Mouse (Mus musculus): ENCODE measurements around the gene 1700102P08Rik. TPM values are rescaled to one million over a fixed set of nuclear protein-coding genes. Genes with fewer than 3 reads are reported as not detected.
A peak's percentile ranks its signal among the peaks of the same experiment; 100 is the strongest.

Gene 1700102P08Rik
- total RNA-seq, 1 experiment from 2014 or later: 0.74 TPM

DNA sequence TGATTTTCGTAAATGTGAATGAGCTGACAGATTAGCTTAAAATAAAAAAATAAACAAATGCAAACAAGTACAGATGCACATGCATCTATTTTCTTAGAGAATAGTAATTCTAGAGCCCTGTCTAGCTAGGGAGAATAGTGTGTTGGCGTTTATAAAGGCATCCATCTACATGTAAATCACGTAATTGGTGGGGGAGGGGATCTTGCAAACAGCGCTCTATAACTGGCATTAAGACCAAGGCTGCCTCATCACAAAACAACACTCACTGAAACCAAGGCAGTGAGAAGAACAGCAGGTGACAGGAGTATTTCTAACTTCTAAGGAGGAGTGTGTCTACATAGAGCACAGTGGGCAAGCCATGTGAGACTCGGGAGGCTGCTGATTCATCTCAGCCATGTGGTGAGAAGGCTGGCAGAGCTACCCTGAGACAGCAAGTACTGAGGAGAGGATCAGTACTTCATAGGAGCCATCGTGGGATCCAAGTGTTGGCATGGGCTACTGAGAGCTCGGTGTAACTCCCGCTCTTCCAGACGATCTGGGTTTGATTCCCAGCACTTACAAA is 18.9 kb downstream of the 1700102P08Rik start:
- DNase-seq: no peak

DNA sequence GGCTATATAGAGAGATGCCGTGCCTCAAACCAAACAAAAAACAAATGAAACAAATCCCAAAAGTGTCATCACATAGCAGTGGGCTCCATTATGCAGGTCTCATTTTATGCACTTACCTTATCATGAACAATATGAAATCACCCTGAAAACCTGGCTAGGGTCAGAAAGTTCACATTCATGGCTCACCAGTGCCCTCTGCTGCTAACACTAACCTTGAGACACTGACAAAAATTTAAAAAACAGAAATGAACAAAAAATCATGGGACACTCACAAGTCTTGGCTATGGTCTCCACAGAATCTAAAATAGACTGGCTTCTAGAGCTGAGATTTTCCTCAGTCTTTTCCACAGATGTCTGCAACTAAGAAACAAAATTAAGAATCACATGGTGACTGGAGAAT is 19.6 kb downstream of the 1700102P08Rik start:
- peak; percentile 44 for DNase-seq

DNA sequence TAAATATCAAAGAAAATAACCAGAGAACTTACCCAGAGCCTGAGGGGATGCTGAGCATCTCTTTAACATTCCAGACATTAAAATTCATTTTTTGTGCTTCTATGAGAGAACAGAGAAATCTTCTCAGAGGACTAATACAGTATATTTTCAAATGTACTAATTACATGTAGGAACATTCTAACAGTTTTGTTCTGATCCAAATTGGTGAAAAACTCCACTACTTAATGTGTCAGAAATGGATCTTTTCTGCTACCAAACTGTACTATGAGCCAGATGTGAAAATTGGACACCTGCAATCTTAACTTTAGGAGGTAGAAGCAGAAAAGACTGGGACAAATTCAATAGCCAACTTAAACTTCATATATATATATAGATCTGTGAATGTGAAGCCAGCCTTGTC is 35.8 kb downstream of the 1700102P08Rik start, which contains the start of gene Ccdc36:
TSS of gene Ccdc36 (minus strand) at position 101 of the 400 bp plus-strand sequence.
- no peak for DNase-seq

DNA sequence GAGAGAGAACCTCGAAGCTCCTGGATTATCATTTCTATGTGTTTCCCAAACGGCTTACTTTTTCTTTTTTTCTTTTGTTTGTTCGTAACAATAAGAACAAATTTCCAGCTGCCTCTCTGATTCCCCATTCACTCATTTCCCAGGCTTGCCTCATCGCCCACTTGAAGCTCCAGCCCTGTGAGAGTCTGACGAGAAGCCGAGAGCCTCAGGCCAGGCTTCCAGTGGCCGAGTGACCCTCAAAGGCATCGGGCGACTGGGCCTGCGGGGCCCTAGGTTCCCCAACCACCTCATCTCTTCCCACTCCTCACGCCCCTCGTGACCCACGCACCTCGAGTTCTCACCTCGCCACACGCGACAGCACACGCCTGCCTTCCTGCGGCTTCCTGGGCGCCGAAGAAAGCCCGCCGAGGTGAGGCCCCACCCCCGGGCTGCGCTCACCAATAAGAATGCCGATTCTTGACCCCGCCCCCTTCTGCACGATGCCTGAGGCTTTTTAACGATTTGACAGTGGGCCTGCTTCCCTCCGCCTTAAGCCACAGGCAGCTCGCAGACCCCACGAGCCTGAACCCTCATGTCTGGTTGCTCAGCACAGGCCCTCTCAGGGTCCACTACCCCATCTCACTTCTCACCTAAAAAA is 38.9 kb downstream of the 1700102P08Rik start:
- DNase-seq: no peak

DNA sequence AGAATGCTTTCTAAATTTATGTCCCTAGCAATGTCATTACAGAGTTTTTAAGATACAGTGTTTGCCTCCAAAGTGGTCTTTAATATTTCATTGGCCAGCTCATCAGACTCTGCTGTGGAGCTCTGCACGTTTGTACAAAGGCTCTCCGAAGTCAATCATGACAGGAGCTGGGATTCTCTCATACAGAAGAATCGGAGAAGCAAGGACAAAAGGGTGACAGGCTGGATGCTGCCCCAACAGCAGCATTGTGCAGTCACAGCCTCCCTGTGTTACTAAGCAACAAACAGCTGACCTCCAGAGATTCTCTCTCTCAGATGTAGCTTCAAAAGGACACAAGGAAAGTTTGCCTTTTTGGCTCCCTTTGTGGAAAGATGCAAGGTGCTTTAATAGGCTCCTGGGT is 43.6 kb downstream of the 1700102P08Rik start, which contains the start of gene BC048562:
TSS of gene BC048562 (plus strand) at position 301 of the 400 bp plus-strand sequence.
- no peak for DNase-seq

DNA sequence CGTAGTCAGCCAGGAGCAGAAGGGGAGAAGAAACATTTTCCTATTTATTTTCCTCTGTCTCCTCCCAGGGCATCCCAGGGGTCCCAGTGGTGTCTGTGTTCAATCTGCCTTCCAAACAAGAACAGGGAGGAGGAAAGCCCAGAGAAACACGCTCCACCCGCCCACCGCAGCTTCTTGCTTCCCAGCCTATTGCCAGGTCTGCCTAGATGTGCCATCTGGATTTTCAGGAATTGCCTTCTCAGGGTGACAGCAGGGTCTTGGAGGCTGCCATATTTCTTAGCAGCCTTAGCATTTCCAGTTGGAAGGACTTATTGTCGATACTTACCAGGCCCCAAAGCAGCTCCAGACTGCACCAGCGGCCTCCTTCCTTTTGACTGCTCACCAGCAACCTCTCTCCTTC is 46.6 kb downstream of the 1700102P08Rik start:
- DNase-seq: no peak

DNA sequence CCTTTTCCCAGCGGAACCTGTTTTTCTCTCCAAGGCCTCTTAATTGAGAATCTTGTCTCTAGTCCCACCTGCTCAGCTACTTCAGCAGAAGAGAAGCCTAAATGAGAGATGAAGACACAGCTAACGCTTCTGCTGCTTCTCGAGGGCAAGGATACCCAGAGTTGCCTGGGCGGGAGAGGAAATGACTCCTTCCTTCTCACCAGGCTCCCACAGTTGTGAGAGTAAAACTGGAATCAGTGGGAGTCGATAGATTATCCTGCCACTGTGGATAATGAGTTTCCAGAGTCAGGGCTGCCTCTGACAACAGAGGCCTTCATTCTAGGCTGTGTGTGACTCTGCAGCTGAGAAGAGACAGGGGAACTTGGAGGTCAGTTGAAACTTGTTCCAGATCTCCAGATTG is 47.9 kb downstream of the 1700102P08Rik start:
- no peak for DNase-seq

DNA sequence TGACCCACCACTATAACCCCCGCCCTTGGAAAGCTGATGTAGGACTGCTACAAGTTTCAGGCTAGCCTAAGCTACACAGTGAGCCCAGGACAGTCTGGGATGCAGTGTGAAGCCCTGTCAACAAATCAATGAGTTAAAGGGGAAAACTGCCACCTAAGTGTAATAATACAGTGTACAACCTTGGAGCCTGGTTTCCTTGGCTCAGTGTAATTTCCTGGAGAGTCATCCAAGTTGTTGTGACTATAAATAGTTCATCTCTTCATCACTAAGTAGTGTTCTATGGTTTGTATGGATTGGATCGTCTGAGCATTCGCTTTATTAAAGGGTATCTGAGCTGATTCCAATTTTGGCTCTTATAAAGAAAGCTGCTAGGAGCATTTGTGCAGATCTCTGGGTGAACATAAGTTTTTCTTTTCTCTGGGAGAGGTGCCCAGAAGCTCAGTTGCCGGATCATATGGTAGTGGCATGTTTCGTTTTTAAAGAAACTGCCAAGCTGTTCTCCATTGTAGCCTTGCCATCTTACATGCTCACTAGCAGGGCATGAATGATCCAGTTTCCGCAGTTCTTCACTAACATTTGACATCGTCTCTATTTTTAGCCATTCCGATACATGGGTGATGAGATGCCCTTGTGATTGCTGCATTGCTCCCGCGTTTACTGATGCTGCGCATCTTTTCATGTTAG is 48.8 kb downstream of the 1700102P08Rik start:
- no peak for DNase-seq

DNA sequence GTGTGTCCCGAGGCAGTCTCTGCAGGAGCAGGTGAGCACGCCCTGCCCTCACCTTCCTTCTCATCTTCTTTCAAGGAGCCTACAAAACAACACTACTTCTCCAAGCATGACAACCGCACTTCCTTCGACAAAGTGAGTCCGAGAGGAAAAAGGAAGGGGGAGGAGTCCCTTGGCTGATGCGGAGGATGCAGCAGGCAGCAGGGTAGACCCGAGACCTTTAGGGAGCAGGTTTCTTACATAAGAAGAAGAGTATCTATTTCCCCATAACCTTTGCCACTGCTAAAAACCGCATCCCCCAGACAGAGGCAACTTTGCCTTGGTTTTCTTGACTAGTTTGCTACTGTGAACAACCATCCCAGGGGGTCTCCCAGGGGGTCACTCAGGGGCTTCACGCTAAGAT is 52.5 kb downstream of the 1700102P08Rik start:
- DNase-seq: no peak

DNA sequence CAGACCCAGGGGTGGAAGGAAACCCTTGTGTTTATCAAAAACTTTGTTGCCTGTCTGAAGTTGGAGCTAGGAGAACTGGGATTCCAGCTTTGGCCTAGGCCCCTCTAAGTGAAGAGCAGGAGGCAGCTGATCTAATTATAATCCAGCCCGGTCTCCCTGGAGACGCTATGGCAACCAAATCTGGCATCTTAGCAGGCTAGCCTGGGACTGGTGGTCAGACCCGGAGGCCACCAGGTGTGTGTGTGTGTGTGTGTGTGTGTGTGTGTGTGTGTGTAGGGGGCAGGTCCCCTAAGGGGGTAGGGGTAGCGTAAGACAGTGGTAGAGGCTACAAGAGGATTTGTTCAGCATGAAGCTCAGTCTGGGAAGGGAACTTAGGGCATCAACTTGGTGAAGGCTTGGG is 57.3 kb downstream of the 1700102P08Rik start:
- peak; percentile 75 for DNase-seq

DNA sequence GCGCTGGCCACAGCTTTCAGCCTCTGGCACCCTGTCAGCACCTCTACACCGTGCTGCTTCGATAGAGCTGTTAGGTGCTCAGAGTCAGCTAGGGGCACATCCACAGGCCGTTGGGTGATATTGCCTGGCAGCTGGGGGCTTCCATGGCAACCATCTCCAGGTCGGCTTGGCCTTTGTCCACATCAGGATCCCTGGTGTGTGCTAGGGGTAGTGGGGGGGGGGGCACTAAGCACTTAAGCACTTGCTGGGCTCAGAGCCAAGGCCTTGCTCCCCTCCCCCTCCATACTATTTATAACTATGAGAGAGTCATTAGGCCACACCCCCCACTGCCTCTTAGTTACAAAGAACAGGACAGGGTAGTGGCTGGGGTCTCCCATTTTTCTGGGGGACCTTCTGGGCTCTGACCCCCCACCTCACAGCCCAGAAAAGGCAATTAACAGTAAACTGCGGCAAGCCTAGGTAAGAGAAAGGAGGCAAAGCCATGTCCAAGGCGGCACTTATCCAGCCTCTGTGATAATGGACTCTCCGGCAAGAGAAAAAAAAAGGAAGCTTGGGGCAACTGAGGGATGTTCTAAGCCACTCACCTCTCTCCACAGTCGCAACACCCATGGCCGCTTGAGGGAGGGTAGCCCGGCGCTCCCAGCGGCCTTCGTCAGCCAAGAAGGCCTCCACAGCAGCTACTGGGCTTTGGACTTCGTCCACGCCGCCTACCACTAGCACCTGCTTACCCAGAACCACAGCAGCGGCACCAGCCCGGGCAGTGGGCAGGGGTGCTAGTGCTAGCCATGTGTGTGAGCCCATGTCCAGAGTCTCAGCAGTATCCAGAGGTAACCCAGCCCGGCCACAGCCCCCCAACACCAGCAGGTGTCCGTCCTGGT is 57.9 kb downstream of the 1700102P08Rik start:
- DNase-seq: peak; percentile 63

DNA sequence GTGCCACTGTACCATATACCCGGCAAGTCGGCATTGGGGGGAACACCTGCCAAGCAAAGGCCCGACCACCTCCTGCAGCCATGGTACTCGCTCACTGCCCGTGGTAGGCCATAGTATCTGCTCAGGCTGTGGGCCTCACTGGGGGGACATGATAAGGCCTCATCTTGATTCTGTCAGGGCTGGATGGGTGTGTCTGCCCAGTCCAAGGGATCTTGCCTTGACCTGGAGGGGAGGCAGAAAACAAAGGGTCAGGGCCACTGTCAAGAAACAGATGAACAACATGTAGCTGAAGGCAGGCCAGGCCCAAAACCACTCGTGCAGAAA is 58.5 kb downstream of the 1700102P08Rik start:
- no peak for DNase-seq

DNA sequence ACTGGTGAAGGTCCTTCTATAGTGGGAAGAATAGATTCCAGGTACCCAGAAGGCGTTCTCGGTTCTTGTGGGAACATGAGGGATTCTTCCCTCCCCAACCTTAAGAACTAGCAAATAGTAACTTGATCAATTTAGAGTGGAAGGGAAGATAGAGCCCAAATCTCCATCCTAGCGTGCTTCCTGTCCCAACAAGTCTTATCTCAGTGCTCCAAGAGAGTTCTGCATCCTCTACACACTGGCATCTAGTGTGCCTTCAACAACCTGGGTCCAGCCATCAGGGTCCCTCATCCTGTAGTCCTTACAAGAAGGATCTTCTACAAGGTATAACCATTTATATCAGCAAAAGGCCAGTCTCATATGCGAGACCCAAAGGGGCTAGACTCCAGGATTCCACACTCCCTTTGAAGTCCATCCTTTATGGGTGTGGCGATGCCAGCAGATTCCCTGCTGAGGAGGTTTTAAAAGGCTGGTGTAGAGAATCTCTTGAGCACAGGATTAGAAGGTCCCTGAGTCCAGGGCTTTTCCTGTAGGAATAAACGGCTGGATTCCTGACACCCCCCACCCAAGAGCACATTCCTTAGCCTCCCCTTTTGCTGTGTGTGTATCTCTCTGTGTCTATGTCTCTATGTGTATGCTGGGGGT is 59.0 kb downstream of the 1700102P08Rik start:
- no peak for DNase-seq

DNA sequence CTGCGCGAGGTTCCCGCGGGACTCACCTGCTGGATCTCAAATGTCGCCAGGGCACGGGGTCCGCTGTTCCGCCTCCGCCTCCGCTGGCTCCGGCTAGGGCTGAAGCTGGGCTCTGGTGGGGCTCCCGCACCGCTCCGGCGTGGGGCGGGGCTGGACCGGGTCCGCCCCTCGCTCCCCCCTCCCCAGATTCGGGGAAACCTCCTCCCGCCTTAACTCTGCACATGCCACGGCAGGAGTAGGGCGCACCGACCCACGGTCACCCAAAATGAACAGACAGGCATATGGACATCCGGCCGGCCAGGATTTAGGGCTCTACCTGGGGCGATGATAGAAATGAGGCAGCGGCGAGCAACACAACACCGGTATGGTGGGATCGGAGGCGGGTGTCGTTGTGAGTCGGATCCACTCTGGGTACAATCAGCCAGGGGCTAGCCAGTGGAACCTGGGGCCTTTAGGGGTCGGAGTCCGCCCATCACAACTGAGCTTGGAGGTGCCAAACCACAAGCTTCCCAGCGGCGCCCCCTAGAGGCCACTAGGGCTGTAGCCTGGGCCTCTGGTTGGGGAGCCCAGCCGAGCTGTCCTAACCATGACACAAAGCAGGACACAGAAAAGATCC is 59.8 kb downstream of the 1700102P08Rik start:
- DNase-seq: peak; percentile 94

DNA sequence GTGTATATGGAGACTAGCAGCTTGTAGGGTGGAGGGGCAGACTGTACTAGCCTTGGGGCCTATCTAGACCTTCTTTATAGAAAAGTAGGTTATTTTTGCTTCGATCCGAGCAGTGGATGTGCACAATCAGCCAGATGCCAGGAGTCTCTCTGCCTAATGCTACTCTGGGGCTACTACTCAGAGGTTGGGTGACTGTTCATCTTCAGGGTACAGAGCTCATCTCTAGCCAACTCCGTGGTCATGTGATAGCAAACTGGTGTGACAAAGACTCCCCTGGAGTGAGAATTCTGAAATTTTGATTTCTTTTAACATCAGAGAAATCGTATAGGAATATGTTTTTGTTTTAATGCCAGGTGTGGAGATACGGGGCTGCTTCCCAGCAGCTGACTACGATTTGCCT is 60.3 kb downstream of the 1700102P08Rik start:
- DNase-seq: no peak

DNA sequence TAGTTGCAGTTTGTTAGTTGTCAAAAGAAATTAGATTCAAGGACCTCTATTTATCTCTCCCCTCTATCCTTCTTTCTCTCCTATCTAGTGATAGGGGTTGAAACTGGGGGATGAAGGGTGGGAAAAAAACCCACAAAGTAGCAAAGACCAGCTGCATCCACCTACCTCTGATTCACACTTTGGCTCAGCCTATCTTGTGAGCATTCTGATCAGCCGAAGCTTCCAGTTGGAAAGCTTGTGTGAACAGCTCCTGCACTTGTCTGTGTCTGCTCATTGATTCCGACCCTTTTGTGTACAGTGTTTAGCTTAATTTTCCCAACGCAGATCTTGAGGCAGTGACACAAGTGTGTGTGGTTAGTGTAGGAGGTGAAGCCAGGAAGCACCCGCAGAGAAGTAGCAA is 60.9 kb downstream of the 1700102P08Rik start:
- DNase-seq: no peak

DNA sequence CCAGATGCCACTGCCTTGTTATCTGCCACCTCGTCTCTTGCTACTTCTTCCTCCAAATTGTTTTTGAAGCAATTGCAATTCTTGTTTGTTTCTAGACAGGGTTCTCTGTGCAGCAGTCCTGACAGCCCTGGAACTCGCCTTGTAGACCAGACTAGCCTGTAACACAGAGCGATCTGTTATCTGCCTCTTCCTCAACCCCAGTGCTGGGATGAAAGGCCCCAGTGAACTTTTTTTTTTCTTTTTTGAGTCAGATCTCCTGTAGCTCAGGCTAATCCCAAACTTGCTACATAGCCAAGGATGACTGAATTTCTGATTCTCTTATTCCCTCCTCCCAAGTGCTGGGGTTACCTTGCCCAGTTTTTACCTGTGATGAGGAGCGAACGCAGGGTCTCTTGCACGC is 61.8 kb downstream of the 1700102P08Rik start:
- no peak for DNase-seq

DNA sequence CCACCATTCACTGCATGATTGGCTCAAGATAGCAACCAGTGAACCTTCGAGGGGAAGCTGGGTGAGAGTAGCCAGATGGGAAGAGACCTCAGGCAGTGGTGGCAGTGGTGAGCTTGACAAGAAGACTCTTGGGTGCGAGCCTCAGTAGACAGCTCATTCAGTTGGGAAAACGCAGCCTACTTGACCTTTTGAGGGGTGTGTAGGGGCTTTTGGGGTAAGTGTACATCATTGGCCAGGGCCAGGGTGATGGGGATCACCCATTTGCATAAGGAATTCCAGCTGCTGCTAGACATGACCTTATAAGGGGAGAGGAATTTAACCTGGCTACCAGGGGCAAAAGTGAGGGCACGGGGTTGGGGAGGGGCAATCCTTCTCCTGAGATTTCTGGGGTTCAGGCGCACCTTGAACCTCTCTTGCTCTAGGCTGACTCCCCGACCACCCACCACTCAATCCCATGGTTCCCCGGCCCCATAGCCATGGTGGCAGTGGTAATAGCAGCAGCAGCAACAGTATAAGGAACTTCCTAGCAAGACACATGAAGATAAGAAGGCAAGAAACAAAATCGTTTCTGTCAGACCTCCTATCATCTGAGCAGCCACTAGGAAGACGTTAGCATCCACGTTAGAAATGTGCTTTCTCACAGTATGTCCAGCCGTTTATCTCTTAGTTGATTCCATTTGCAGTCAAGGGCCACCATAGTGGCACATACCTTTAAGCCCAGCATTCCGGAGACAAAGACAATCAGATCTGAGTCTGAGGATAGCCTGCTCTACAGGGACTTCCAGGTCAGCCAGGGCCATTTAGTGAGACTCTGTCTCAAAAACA is 63.4 kb downstream of the 1700102P08Rik start:
- no peak for DNase-seq

DNA sequence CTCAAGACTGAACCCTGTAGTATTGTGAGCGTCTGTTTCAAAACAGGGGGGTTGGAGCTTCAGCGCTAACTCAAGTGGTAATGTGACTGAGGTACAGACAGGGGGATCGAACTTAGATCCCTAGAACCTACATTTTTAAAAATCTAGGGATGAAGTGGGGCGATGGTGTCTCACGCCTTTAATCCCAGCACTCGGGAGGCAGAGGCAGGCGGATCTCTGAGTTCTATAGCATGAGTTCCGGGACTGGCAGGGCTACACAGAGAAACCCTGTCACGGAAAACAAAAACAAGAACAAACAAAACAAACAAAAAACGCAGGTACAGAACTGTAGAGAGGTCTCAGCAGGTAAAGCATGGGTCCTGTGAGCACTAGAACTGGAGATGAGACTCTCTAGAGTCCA is 64.3 kb downstream of the 1700102P08Rik start:
- no peak for DNase-seq

DNA sequence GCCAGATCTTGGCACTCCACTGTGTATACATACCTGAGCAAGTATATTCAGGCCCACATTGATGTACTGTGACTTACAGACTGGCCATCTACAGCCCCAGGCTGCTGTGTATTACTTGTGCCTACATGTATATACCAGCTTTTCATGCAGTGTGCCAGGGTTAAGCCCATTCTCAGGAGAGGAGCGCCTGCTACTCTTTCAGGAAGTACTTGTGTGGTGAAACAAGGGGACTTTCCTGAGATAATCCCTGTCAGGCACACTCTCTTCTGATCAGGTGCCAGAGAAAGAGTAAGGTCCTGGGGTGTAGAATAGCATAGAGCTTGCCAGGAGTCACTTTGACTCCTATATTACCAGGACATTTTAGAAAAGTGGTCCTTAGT is 67.3 kb downstream of the 1700102P08Rik start:
- DNase-seq: no peak
